Mouse (Mus musculus) kidney, embryonic 14.5 days (tissue): ENCODE measurements around the gene Anxa2. TPM values are rescaled to one million over a fixed set of nuclear protein-coding genes. Genes with fewer than 3 reads are reported as not detected.

ENCODE experiments used
- ATAC-seq: fragments of 200-750 bp; cut with Nextera tagmentation; 2 replicates; pipeline ENCODE4 v1.8.0; 2017; ENCODE audit warnings: moderate number of reproducible peaks, mild to moderate bottlenecking, moderate TSS enrichment, moderate library complexity; ENCODE audit not compliant: low FRiP score, low TSS enrichment
- H3K27ac ChIP-seq: fragments of 300-500 bp; sonication (generic); 2 replicates; pipeline ENCODE4 v1.5.1; 2014; ENCODE audit warnings: low read depth, mild to moderate bottlenecking, low read length, moderate library complexity, mixed read lengths
- H3K27me3 ChIP-seq: fragments of 300-500 bp; sonication (generic); 2 replicates; pipeline ENCODE4 v1.6.1; 2014; ENCODE audit warnings: mild to moderate bottlenecking, low read length; ENCODE audit not compliant: control insufficient read depth, insufficient read depth
- H3K36me3 ChIP-seq: fragments of 300-500 bp; sonication (generic); 2 replicates; pipeline ENCODE4 v1.6.1; 2014; ENCODE audit warnings: low read length, mixed read lengths; ENCODE audit not compliant: control insufficient read depth, insufficient read depth
- H3K4me1 ChIP-seq: fragments of 300-500 bp; sonication (generic); 2 replicates; pipeline ENCODE4 v1.6.1; 2014; ENCODE audit warnings: low read length, mixed read lengths; ENCODE audit not compliant: control insufficient read depth, insufficient read depth
- H3K4me2 ChIP-seq: fragments of 300-500 bp; sonication (generic); replicated peaks from 2 replicates; pipeline ENCODE4 v1.6.1; 2014; ENCODE audit warnings: low read depth, mild to moderate bottlenecking, low read length
- H3K4me3 ChIP-seq: fragments of 300-500 bp; sonication (generic); 2 replicates; pipeline ENCODE4 v1.5.1; 2014; ENCODE audit warnings: mild to moderate bottlenecking, low read length
- H3K9ac ChIP-seq: fragments of 300-500 bp; sonication (generic); 2 replicates; pipeline ENCODE4 v1.6.1; 2014; ENCODE audit warnings: low read depth, mild to moderate bottlenecking, low read length, moderate library complexity
- H3K9me3 ChIP-seq: fragments of 300-500 bp; sonication (generic); 2 replicates; pipeline ENCODE4 v1.6.1; 2016; ENCODE audit warnings: low read length; ENCODE audit not compliant: control insufficient read depth
- WGBS: fragments of 180-500 bp; shearing (Covaris S2); extraction: QIAGEN DNeasy Blood & Tissue Kit; methylation state at CpG from one replicate; pipeline ENCODE4 v1.1.7; 2014; 5-methylcytosine and 5-hydroxymethylcytosine counted together
- polyA plus RNA-seq: library from polyadenylated mRNA; unstranded; fragments of >200 nt; fragmentation: Nextera tagmentation; extraction: Ambion mirVana; gene quantifications from 2 replicates; pipeline ENCODE4 v1.2.1, GENCODE M21; 2014

Gene Anxa2
- polyA plus RNA-seq, 1 experiment from 2014 or later, result 482 TPM

- Histone ChIP-seq H3K4me2 (no peak overlapping the region), H3K4me1 (peaks cover 49% of the 10 kb centered on the region), H3K27ac (peak overlapping the region; percentile 81; the same call in 1 of the 2 replicates), H3K36me3 (peaks cover 4% of the 10 kb centered on the region; the same call in 1 of the 2 replicates), H3K9ac (no peak overlapping the region), H3K9me3 (no peaks in the 10 kb centered on the region), H3K4me3 (no peak overlapping the region), H3K27me3 (no peaks in the 10 kb centered on the region)
- WGBS, result 80% methylated on average over 15 of the region's 15 CpGs
- ATAC-seq, result no peak
Observed at GRCm38 (mm10) chr9:69456406-69457075, 3.1 kb downstream of the Anxa2 start.

- WGBS, result 93% methylated on average over 3 of the region's 3 CpGs
- peaks cover 49% of the 10 kb centered on the region for H3K4me1 ChIP-seq
- no peak overlapping the region for H3K4me3 ChIP-seq
- ATAC-seq, result no peak
- H3K9me3 ChIP-seq, result no peaks in the 10 kb centered on the region
- H3K27me3 ChIP-seq, result no peaks in the 10 kb centered on the region
- H3K4me2 ChIP-seq, result 0 out of 2 replicates have a peak overlapping the region, but pooled peaks have one; percentile 5
- H3K27ac ChIP-seq, result peak overlapping the region; percentile 81; the same call in 1 of the 2 replicates
- no peak overlapping the region for H3K9ac ChIP-seq
- peaks cover 4% of the 10 kb centered on the region; the same call in 1 of the 2 replicates for H3K36me3 ChIP-seq
Observed at GRCm38 (mm10) chr9:69457143-69457542, 3.7 kb downstream of the Anxa2 start.

GRCm38 (mm10) chr9:69457747-69458625 is 4.6 kb downstream of the Anxa2 start:
- WGBS, result 12% methylated on average over 14 of the region's 14 CpGs
- Histone ChIP-seq H3K4me3 (no peak overlapping the region), H3K9ac (no peak overlapping the region), H3K4me1 (peaks cover 47% of the 10 kb centered on the region), H3K4me2 (peak overlapping the region; percentile 5; the same call in 1 of the 2 replicates), H3K27ac (peak overlapping the region; percentile 81), H3K36me3 (peaks cover 4% of the 10 kb centered on the region; the same call in 1 of the 2 replicates), H3K9me3 (no peaks in the 10 kb centered on the region), H3K27me3 (no peaks in the 10 kb centered on the region)
- ATAC-seq, result peak; percentile 26; the same call in 1 of the 2 replicates

GRCm38 (mm10) chr9:69458982-69459381 is 5.6 kb downstream of the Anxa2 start:
- ATAC-seq, result peak; percentile 42
- Histone ChIP-seq H3K4me1 (peaks cover 42% of the 10 kb centered on the region), H3K27me3 (no peaks in the 10 kb centered on the region), H3K4me3 (no peak overlapping the region), H3K9ac (no peak overlapping the region; the same call in 1 of the 2 replicates), H3K9me3 (no peaks in the 10 kb centered on the region), H3K27ac (peak overlapping the region; percentile 81), H3K4me2 (no peak overlapping the region), H3K36me3 (peaks cover 4% of the 10 kb centered on the region; the same call in 1 of the 2 replicates)
- WGBS, result 23% methylated on average over 2 of the region's 2 CpGs

- H3K4me1 ChIP-seq, result peaks cover 38% of the 10 kb centered on the region
- WGBS, result 79% methylated on average over 7 of the region's 7 CpGs
- peak overlapping the region; percentile 81; the same call in 1 of the 2 replicates for H3K27ac ChIP-seq
- H3K4me3 ChIP-seq, result no peak overlapping the region
- no peak overlapping the region for H3K9ac ChIP-seq
- H3K36me3 ChIP-seq, result peaks cover 4% of the 10 kb centered on the region; the same call in 1 of the 2 replicates
- no peaks in the 10 kb centered on the region for H3K27me3 ChIP-seq
- no peak for ATAC-seq
- no peaks in the 10 kb centered on the region for H3K9me3 ChIP-seq
- no peak overlapping the region for H3K4me2 ChIP-seq
Observed at GRCm38 (mm10) chr9:69459876-69460275, 6.5 kb downstream of the Anxa2 start.

- Histone ChIP-seq H3K9me3 (no peaks in the 10 kb centered on the region), H3K4me2 (no peak overlapping the region), H3K27me3 (no peaks in the 10 kb centered on the region), H3K27ac (no peak overlapping the region), H3K9ac (no peak overlapping the region), H3K36me3 (peaks cover 10% of the 10 kb centered on the region), H3K4me1 (peaks cover 39% of the 10 kb centered on the region), H3K4me3 (no peak overlapping the region)
- 88% methylated on average over 2 of the region's 2 CpGs for WGBS
- no peak for ATAC-seq
Observed at GRCm38 (mm10) chr9:69463046-69463445, 9.6 kb downstream of the Anxa2 start.

- Histone ChIP-seq H3K27ac (no peak overlapping the region), H3K9ac (no peak overlapping the region), H3K4me3 (no peak overlapping the region), H3K4me1 (peaks cover 35% of the 10 kb centered on the region), H3K4me2 (no peak overlapping the region), H3K36me3 (peaks cover 12% of the 10 kb centered on the region), H3K27me3 (no peaks in the 10 kb centered on the region), H3K9me3 (no peaks in the 10 kb centered on the region)
- WGBS, result 58% methylated on average over 6 of the region's 6 CpGs
- ATAC-seq, result no peak
Observed at GRCm38 (mm10) chr9:69464109-69464756, 10.8 kb downstream of the Anxa2 start.

- Histone ChIP-seq H3K36me3 (peaks cover 11% of the 10 kb centered on the region), H3K9me3 (no peaks in the 10 kb centered on the region), H3K27me3 (no peaks in the 10 kb centered on the region), H3K9ac (no peak overlapping the region), H3K4me1 (peaks cover 41% of the 10 kb centered on the region), H3K4me3 (no peak overlapping the region), H3K27ac (no peak overlapping the region), H3K4me2 (no peak overlapping the region)
- WGBS, result 61% methylated on average over 4 of the region's 4 CpGs
- ATAC-seq, result no peak
Observed at GRCm38 (mm10) chr9:69466098-69466497, 12.7 kb downstream of the Anxa2 start.
